Mouse (Mus musculus) intestine, embryonic 15.5 days (tissue): ENCODE data around the gene Gnmt. TPM values are rescaled to one million over a fixed set of nuclear protein-coding genes. Genes with fewer than 3 reads are reported as not detected.
A peak's percentile ranks its signal among the peaks of the same experiment; 100 is the strongest.

Source experiments
- ATAC-seq: fragments of 200-750 bp; cut with Nextera tagmentation; 2 replicates; pipeline ENCODE4 v1.8.0; 2017; ENCODE audit warnings: moderate TSS enrichment, moderate library complexity
- H3K27ac ChIP-seq: fragments of 300-500 bp; sonication (generic); 2 replicates; pipeline ENCODE4 v1.5.1; 2015; ENCODE audit warnings: mild to moderate bottlenecking, inconsistent platforms
- H3K27me3 ChIP-seq: fragments of 300-500 bp; sonication (generic); replicated peaks from 2 replicates; pipeline ENCODE4 v1.6.1; 2015; ENCODE audit warnings: inconsistent platforms
- H3K36me3 ChIP-seq: fragments of 300-500 bp; sonication (generic); 2 replicates; pipeline ENCODE4 v1.6.1; 2015; ENCODE audit warnings: inconsistent platforms
- H3K4me1 ChIP-seq: fragments of 300-500 bp; sonication (generic); replicated peaks from 2 replicates; pipeline ENCODE4 v1.6.1; 2015; ENCODE audit warnings: inconsistent platforms
- H3K4me2 ChIP-seq: fragments of 300-500 bp; sonication (generic); replicated peaks from 2 replicates; pipeline ENCODE4 v1.6.1; 2015; ENCODE audit warnings: mild to moderate bottlenecking, inconsistent platforms
- H3K4me3 ChIP-seq: fragments of 300-500 bp; sonication (generic); replicated peaks from 2 replicates; pipeline ENCODE4 v1.5.1; 2015; ENCODE audit warnings: inconsistent platforms
- H3K9ac ChIP-seq: fragments of 300-500 bp; sonication (generic); 2 replicates; pipeline ENCODE4 v1.6.1; 2015; ENCODE audit warnings: inconsistent platforms
- H3K9me3 ChIP-seq: fragments of 300-500 bp; sonication (generic); 2 replicates; pipeline ENCODE4 v1.6.1; 2016; ENCODE audit warnings: inconsistent platforms
- WGBS: fragments of 180-500 bp; shearing (Covaris S2); methylation state at CpG from one replicate; pipeline ENCODE4 v1.1.7; 2015; 5-methylcytosine and 5-hydroxymethylcytosine counted together
- polyA plus RNA-seq: library from polyadenylated mRNA; unstranded; fragments of >200 nt; fragmentation: Nextera tagmentation; extraction: Ambion mirVana; gene quantifications from 2 replicates; pipeline ENCODE4 v1.2.1, GENCODE M21; 2015

The Gnmt gene
- polyA plus RNA-seq, 1 experiment from 2014 or later = 3.2 TPM

- no peak overlapping the region for H3K27ac ChIP-seq
- no peak overlapping the region for H3K4me2 ChIP-seq
- no peak overlapping the region for H3K9ac ChIP-seq
- H3K4me1 ChIP-seq = no peaks in the 10 kb centered on the region
- 85% methylated on average over 7 of the region's 7 CpGs for whole genome bisulfite sequencing
- no peaks in the 10 kb centered on the region for H3K36me3 ChIP-seq
- H3K9me3 ChIP-seq = no peaks in the 10 kb centered on the region
- no peaks in the 10 kb centered on the region for H3K27me3 ChIP-seq
- ATAC-seq = peak; percentile 20; the same call in 1 of the 2 replicates
- H3K4me3 ChIP-seq = no peak overlapping the region
Observed at GRCm38 (mm10) chr17:46735287-46735686, 6.3 kb upstream of the Gnmt start.

DNA sequence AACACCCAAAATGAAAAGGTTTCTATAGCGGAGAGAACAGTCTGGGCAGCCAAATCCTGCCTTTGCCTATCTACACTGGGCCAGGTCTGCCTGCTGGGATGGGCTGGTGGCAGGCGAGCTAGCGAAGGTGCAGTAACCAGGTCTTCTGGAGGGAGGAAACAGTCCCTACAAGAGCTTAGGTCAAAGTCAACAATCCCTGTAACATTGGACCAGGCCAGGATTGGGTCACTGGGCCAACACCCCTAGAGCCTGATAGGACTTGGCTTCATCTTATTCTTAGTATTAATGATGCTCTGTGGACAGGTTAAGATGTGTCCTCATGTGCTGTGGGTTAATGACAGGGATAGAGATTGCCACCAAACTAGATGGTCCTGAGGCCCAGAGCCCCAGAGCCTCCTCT, 5.1 kb upstream of the Gnmt start:
- no peaks in the 10 kb centered on the region for H3K36me3 ChIP-seq
- no peak for ATAC-seq
- no peak overlapping the region for H3K27ac ChIP-seq
- no peak overlapping the region for H3K4me2 ChIP-seq
- H3K27me3 ChIP-seq = peaks cover 1% of the 10 kb centered on the region
- 0 out of 2 replicates have a peak, but pooled peaks cover 2% of the 10 kb centered on the region for H3K4me1 ChIP-seq
- H3K9me3 ChIP-seq = no peaks in the 10 kb centered on the region
- H3K4me3 ChIP-seq = no peak overlapping the region
- WGBS = 89% methylated on average over 3 of the region's 3 CpGs
- H3K9ac ChIP-seq = no peak overlapping the region

GRCm38 (mm10) chr17:46728496-46728895, 472 bp downstream of the Gnmt start:
- Histone ChIP-seq H3K4me1 (0 out of 2 replicates have a peak, but pooled peaks cover 9% of the 10 kb centered on the region), H3K4me2 (peak overlapping the region; percentile 71), H3K9me3 (no peaks in the 10 kb centered on the region), H3K4me3 (peak overlapping the region; percentile 20), H3K27ac (no peak overlapping the region), H3K36me3 (peaks cover 8% of the 10 kb centered on the region), H3K9ac (no peak overlapping the region; the same call in 1 of the 2 replicates), H3K27me3 (peaks cover 6% of the 10 kb centered on the region)
- ATAC-seq = peak; percentile 16; the same call in 1 of the 2 replicates
- WGBS = 46% methylated on average over 11 of the region's 11 CpGs

GRCm38 (mm10) chr17:46728021-46728420, 947 bp downstream of the Gnmt start:
- H3K27ac ChIP-seq = no peak overlapping the region
- no peak overlapping the region for H3K4me3 ChIP-seq
- no peaks in the 10 kb centered on the region for H3K9me3 ChIP-seq
- 42% methylated on average over 6 of the region's 6 CpGs for WGBS
- peaks cover 11% of the 10 kb centered on the region for H3K36me3 ChIP-seq
- H3K27me3 ChIP-seq = peaks cover 6% of the 10 kb centered on the region
- H3K9ac ChIP-seq = no peak overlapping the region
- H3K4me1 ChIP-seq = 0 out of 2 replicates have a peak, but pooled peaks cover 9% of the 10 kb centered on the region
- H3K4me2 ChIP-seq = no peak overlapping the region
- no peak for ATAC-seq

DNA sequence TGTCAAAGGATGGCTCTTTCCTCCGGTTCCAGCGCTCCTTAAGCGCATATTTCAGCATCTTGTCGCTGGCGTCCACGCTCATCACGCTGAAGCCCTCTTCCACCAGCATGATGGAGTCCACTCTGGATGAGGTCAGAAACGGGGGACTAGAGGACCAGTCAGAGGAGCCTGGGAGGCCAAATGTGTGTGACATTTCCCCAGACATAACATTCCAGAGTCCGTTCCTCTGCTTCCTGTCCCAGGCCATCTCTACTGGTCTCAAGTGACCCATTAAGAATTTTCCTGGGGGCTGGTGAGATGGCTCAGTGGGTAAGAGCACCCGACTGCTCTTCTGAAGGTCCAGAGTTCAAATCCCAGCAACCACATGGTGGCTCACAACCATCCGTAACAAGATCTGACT, 1.7 kb downstream of the Gnmt start:
- Histone ChIP-seq H3K27ac (no peak overlapping the region), H3K27me3 (peaks cover 6% of the 10 kb centered on the region), H3K4me1 (0 out of 2 replicates have a peak, but pooled peaks cover 9% of the 10 kb centered on the region), H3K9me3 (no peaks in the 10 kb centered on the region), H3K9ac (no peak overlapping the region), H3K36me3 (peaks cover 11% of the 10 kb centered on the region), H3K4me3 (no peak overlapping the region), H3K4me2 (no peak overlapping the region)
- no peak for ATAC-seq
- 92% methylated on average over 11 of the region's 11 CpGs for WGBS

GRCm38 (mm10) chr17:46725731-46726645, 3.0 kb downstream of the Gnmt start:
- WGBS = 92% methylated on average over 26 of the region's 26 CpGs
- no peak overlapping the region for H3K4me3 ChIP-seq
- H3K36me3 ChIP-seq = peaks cover 11% of the 10 kb centered on the region
- no peak overlapping the region for H3K27ac ChIP-seq
- ATAC-seq = no peak
- no peaks in the 10 kb centered on the region for H3K9me3 ChIP-seq
- H3K4me1 ChIP-seq = 0 out of 2 replicates have a peak, but pooled peaks cover 9% of the 10 kb centered on the region
- H3K4me2 ChIP-seq = no peak overlapping the region
- H3K9ac ChIP-seq = no peak overlapping the region
- peaks cover 6% of the 10 kb centered on the region for H3K27me3 ChIP-seq

- no peak overlapping the region for H3K9ac ChIP-seq
- peaks cover 6% of the 10 kb centered on the region for H3K27me3 ChIP-seq
- no peak overlapping the region for H3K4me3 ChIP-seq
- ATAC-seq = no peak
- 0 out of 2 replicates have a peak, but pooled peaks cover 9% of the 10 kb centered on the region for H3K4me1 ChIP-seq
- peaks cover 11% of the 10 kb centered on the region for H3K36me3 ChIP-seq
- no peak overlapping the region for H3K4me2 ChIP-seq
- H3K27ac ChIP-seq = no peak overlapping the region
- no peaks in the 10 kb centered on the region for H3K9me3 ChIP-seq
- 52% methylated on average over 9 of the region's 9 CpGs for WGBS
Observed at GRCm38 (mm10) chr17:46725273-46725672, 3.7 kb downstream of the Gnmt start.

DNA sequence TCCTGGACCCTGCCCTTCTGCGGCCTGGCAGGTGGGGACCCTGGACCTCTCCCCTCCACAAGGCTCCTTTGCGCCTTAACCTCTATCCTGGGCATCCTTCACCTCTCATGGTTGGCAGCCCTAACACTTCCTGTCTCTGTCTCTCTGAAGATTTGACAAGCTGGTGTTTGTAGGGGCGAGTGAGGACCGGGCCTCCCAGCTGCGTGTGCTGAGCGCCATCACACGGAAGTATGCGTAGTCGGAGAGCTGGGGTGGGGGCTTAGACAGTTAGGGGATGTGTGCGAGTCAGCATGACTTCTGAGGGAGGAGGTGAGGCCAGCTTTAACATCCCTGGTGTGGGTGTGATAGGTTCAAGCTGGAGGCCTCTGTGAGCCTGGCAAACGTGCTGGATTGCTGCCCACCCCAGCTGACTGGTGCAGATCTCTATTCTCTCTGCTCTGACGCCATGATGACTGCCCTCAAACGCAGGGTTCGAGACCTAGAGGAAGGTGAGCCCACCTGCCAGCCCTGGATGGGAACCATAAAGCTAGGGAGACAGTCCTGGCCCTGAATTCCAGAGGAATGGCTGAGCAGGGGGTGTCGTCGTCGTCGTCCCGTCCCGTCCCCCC, 4.4 kb downstream of the Gnmt start:
- H3K4me3 ChIP-seq = no peak overlapping the region
- H3K27ac ChIP-seq = no peak overlapping the region
- 76% methylated on average over 20 of the region's 20 CpGs for WGBS
- H3K27me3 ChIP-seq = peaks cover 6% of the 10 kb centered on the region
- no peaks in the 10 kb centered on the region for H3K9me3 ChIP-seq
- no peak for ATAC-seq
- H3K4me2 ChIP-seq = no peak overlapping the region
- no peak overlapping the region for H3K9ac ChIP-seq
- peaks cover 11% of the 10 kb centered on the region for H3K36me3 ChIP-seq
- 0 out of 2 replicates have a peak, but pooled peaks cover 9% of the 10 kb centered on the region for H3K4me1 ChIP-seq

- ATAC-seq = no peak
- Histone ChIP-seq H3K4me2 (no peak overlapping the region), H3K27ac (no peak overlapping the region), H3K9me3 (no peaks in the 10 kb centered on the region), H3K27me3 (no peaks in the 10 kb centered on the region), H3K4me1 (no peaks in the 10 kb centered on the region), H3K36me3 (peaks cover 14% of the 10 kb centered on the region), H3K4me3 (no peak overlapping the region), H3K9ac (no peak overlapping the region)
- 86% methylated on average over 7 of the region's 7 CpGs for WGBS
Observed at GRCm38 (mm10) chr17:46721077-46721476, 7.9 kb downstream of the Gnmt start.

GRCm38 (mm10) chr17:46714756-46715481, 14.0 kb downstream of the Gnmt start:
- Histone ChIP-seq H3K4me3 (no peak overlapping the region), H3K9ac (no peak overlapping the region), H3K4me1 (peaks cover 13% of the 10 kb centered on the region), H3K4me2 (no peak overlapping the region), H3K27me3 (no peaks in the 10 kb centered on the region), H3K27ac (no peak overlapping the region), H3K9me3 (no peaks in the 10 kb centered on the region), H3K36me3 (peaks cover 14% of the 10 kb centered on the region; the same call in 1 of the 2 replicates)
- ATAC-seq = no peak
- 91% methylated on average over 11 of the region's 11 CpGs for WGBS

DNA sequence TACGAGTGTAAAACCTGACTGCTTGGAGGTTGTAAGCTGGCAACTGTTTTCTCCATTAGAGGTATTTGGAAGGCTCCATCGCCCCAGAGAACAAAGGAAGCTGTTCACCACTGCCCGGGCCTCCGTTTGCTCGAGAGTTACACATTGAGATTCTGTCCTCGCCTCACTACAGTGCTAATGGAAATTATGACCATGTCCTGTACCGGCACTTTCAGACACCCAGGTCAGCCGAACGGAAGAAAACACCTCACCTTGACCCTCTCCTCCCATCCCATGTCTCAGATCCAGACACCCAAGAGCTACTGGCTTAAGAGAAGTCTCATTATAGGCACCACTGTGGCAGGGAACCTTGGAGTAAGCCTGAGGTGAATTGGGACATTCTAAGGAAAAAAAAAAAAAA, 15.1 kb downstream of the Gnmt start:
- Histone ChIP-seq H3K36me3 (peaks cover 14% of the 10 kb centered on the region; the same call in 1 of the 2 replicates), H3K27ac (no peak overlapping the region), H3K27me3 (no peaks in the 10 kb centered on the region), H3K4me2 (no peak overlapping the region), H3K9me3 (no peaks in the 10 kb centered on the region), H3K9ac (no peak overlapping the region), H3K4me3 (no peak overlapping the region), H3K4me1 (peaks cover 13% of the 10 kb centered on the region)
- 94% methylated on average over 9 of the region's 9 CpGs for WGBS
- no peak for ATAC-seq

GRCm38 (mm10) chr17:46712442-46712841, 16.5 kb downstream of the Gnmt start:
- no peak for ATAC-seq
- Histone ChIP-seq H3K9ac (peak overlapping the region; percentile 89), H3K9me3 (no peaks in the 10 kb centered on the region), H3K4me3 (peak overlapping the region; percentile 99), H3K4me2 (peak overlapping the region; percentile 89), H3K4me1 (peaks cover 13% of the 10 kb centered on the region), H3K36me3 (peaks cover 14% of the 10 kb centered on the region; the same call in 1 of the 2 replicates), H3K27me3 (no peaks in the 10 kb centered on the region), H3K27ac (no peak overlapping the region)
- WGBS = 56% methylated on average over 7 of the region's 7 CpGs
